Mouse (Mus musculus) erythroblast, embryonic 14.5 days (primary cell): ENCODE data around the gene Krtap2-4.

Experiments used
- GATA1 ChIP-seq: IDR thresholded peaks from 2 replicates; pipeline ENCODE4 v1.6.1; 2012; ENCODE audit warnings: low read length, inconsistent platforms, mixed read lengths
- TAL1 ChIP-seq: IDR thresholded peaks from 3 replicates; pipeline ENCODE4 v1.6.1; 2012; ENCODE audit warnings: low read length, inconsistent platforms, mixed read lengths

DNA sequence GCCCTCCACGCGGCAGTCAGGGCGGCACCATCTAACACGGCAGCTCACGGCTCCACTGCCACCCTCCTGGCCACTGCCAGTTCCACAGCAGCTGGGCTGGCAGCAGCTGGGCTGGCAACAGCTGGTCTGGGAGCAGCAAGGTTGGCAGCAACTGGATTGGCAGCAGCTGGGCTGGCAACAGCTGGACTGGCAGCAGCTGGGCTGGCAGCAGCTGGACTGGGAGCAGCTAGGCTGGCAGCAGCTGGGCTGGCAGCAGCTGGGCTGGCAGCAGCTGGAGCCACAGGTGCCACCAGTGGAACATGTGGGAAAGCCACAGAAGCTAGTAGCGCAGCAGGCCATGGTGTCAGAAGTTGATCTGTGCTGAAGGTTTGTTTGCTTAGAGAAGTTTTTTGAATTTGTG lies 23.7 kb downstream of the Krtap2-4 start, which contains the start of gene Krtap1-3:
- TF ChIP-seq TAL1 (no peak), GATA1 (no peak)
